Mouse (Mus musculus): ENCODE results near the gene BC034090.
"Not testable (repeated sequence)": the region's sequence is repeated elsewhere in the genome, so short reads cannot be mapped to it uniquely, and the experiment has no call there.

The BC034090 gene

GRCm38 (mm10) chr1:155276381-155277033 is 32.3 kb upstream of the BC034090 start:
- peaks cover 10% of the 10 kb centered on the region for H3K4me1 ChIP-seq (replicated peaks; ENCODE audit: low read depth, low read length)
- no peaks in the 10 kb centered on the region for H3K27me3 ChIP-seq (ENCODE audit: insufficient read depth, low read length)
- H3K36me3 ChIP-seq (ENCODE audit: insufficient read depth, low read length) = no peaks in the 10 kb centered on the region
- no peak overlapping the region for H3K4me3 ChIP-seq (replicated peaks; ENCODE audit: low read length)
- H3K9me3 ChIP-seq (ENCODE audit: low read length) = no peaks in the 10 kb centered on the region
- no peak for TF ChIP-seq NANOG (IDR thresholded peaks at IDR 0.05; ENCODE audit: borderline replicate concordance, low read length)
- TF ChIP-seq CTCF (conservative IDR thresholded peaks at IDR 0.05; ENCODE audit: low read length) = no peak
- no peak for TF ChIP-seq POU5F1 (IDR thresholded peaks at IDR 0.05; ENCODE audit: borderline replicate concordance, low read length)

- TF ChIP-seq CTCF (conservative IDR thresholded peaks at IDR 0.05; ENCODE audit: low read length) (no peak), POU5F1 (IDR thresholded peaks at IDR 0.05; ENCODE audit: borderline replicate concordance, low read length) (no peak), NANOG (IDR thresholded peaks at IDR 0.05; ENCODE audit: borderline replicate concordance, low read length) (no peak)
- peaks cover 6% of the 10 kb centered on the region for H3K4me1 ChIP-seq (replicated peaks; ENCODE audit: low read depth, low read length)
- no peaks in the 10 kb centered on the region for H3K9me3 ChIP-seq (ENCODE audit: low read length)
- H3K36me3 ChIP-seq (ENCODE audit: insufficient read depth, low read length) = no peaks in the 10 kb centered on the region
- no peaks in the 10 kb centered on the region for H3K27me3 ChIP-seq (ENCODE audit: insufficient read depth, low read length)
- H3K4me3 ChIP-seq (replicated peaks; ENCODE audit: low read length) = no peak overlapping the region
These were observed 31.5 kb upstream of the BC034090 start for GRCm38 (mm10) chr1:155275793-155276192.

GRCm38 (mm10) chr1:155274976-155275375 is 30.7 kb upstream of the BC034090 start:
- Histone ChIP-seq H3K9me3 (ENCODE audit: low read length) (peaks cover 4% of the 10 kb centered on the region; the same call in 1 of the 2 replicates), H3K27me3 (ENCODE audit: insufficient read depth, low read length) (no peaks in the 10 kb centered on the region), H3K36me3 (ENCODE audit: insufficient read depth, low read length) (no peaks in the 10 kb centered on the region), H3K4me1 (replicated peaks; ENCODE audit: low read depth, low read length) (peaks cover 6% of the 10 kb centered on the region), H3K4me3 (replicated peaks; ENCODE audit: low read length) (no peak overlapping the region)
- TF ChIP-seq CTCF (conservative IDR thresholded peaks at IDR 0.05; ENCODE audit: low read length) (no peak), NANOG (IDR thresholded peaks at IDR 0.05; ENCODE audit: borderline replicate concordance, low read length) (no peak), POU5F1 (IDR thresholded peaks at IDR 0.05; ENCODE audit: borderline replicate concordance, low read length) (no peak)

- no peaks in the 10 kb centered on the region for H3K36me3 ChIP-seq (ENCODE audit: insufficient read depth, low read length)
- no peak overlapping the region for H3K4me3 ChIP-seq (replicated peaks; ENCODE audit: low read length)
- H3K27me3 ChIP-seq (ENCODE audit: insufficient read depth, low read length) = no peaks in the 10 kb centered on the region
- no peak for TF ChIP-seq POU5F1 (IDR thresholded peaks at IDR 0.05; ENCODE audit: borderline replicate concordance, low read length)
- TF ChIP-seq NANOG (IDR thresholded peaks at IDR 0.05; ENCODE audit: borderline replicate concordance, low read length) = no peak
- TF ChIP-seq CTCF (conservative IDR thresholded peaks at IDR 0.05; ENCODE audit: low read length) = no peak
- H3K9me3 ChIP-seq (ENCODE audit: low read length) = peaks cover 19% of the 10 kb centered on the region
- H3K4me1 ChIP-seq (replicated peaks; ENCODE audit: low read depth, low read length) = peaks cover 6% of the 10 kb centered on the region
These were observed 28.7 kb upstream of the BC034090 start for GRCm38 (mm10) chr1:155272953-155273352.

- not testable (repeated sequence) for H3K9me3 ChIP-seq (ENCODE audit: low read length); H3K4me1 ChIP-seq (replicated peaks; ENCODE audit: low read depth, low read length); H3K4me3 ChIP-seq (replicated peaks; ENCODE audit: low read length); H3K36me3 ChIP-seq (ENCODE audit: insufficient read depth, low read length); H3K27me3 ChIP-seq (ENCODE audit: insufficient read depth, low read length)
These were observed 18.3 kb upstream of the BC034090 start for GRCm38 (mm10) chr1:155262496-155262895.

GRCm38 (mm10) chr1:155254309-155254708 is 10.1 kb upstream of the BC034090 start:
- H3K36me3 ChIP-seq (ENCODE audit: insufficient read depth, low read length) = no peaks in the 10 kb centered on the region
- no peaks in the 10 kb centered on the region for H3K9me3 ChIP-seq (ENCODE audit: low read length)
- TF ChIP-seq NANOG (IDR thresholded peaks at IDR 0.05; ENCODE audit: borderline replicate concordance, low read length) (no peak), POU5F1 (IDR thresholded peaks at IDR 0.05; ENCODE audit: borderline replicate concordance, low read length) (no peak), CTCF (conservative IDR thresholded peaks at IDR 0.05; ENCODE audit: low read length) (no peak)
- H3K27me3 ChIP-seq (ENCODE audit: insufficient read depth, low read length) = peaks cover 6% of the 10 kb centered on the region
- no peak overlapping the region for H3K4me3 ChIP-seq (replicated peaks; ENCODE audit: low read length)
- peaks cover 41% of the 10 kb centered on the region for H3K4me1 ChIP-seq (replicated peaks; ENCODE audit: low read depth, low read length)

- H3K36me3 ChIP-seq (ENCODE audit: insufficient read depth, low read length) = no peaks in the 10 kb centered on the region
- no peaks in the 10 kb centered on the region for H3K9me3 ChIP-seq (ENCODE audit: low read length)
- no peak for TF ChIP-seq NANOG (IDR thresholded peaks at IDR 0.05; ENCODE audit: borderline replicate concordance, low read length)
- TF ChIP-seq CTCF (conservative IDR thresholded peaks at IDR 0.05; ENCODE audit: low read length) = no peak
- no peak for TF ChIP-seq POU5F1 (IDR thresholded peaks at IDR 0.05; ENCODE audit: borderline replicate concordance, low read length)
- peaks cover 11% of the 10 kb centered on the region for H3K27me3 ChIP-seq (ENCODE audit: insufficient read depth, low read length)
- H3K4me1 ChIP-seq (replicated peaks; ENCODE audit: low read depth, low read length) = peaks cover 48% of the 10 kb centered on the region
- no peak overlapping the region for H3K4me3 ChIP-seq (replicated peaks; ENCODE audit: low read length)
These were observed 8.9 kb upstream of the BC034090 start for GRCm38 (mm10) chr1:155253126-155253525.

GRCm38 (mm10) chr1:155252631-155253121 is 8.4 kb upstream of the BC034090 start:
- TF ChIP-seq NANOG (IDR thresholded peaks at IDR 0.05; ENCODE audit: borderline replicate concordance, low read length) = no peak
- no peak for TF ChIP-seq CTCF (conservative IDR thresholded peaks at IDR 0.05; ENCODE audit: low read length)
- no peak for TF ChIP-seq POU5F1 (IDR thresholded peaks at IDR 0.05; ENCODE audit: borderline replicate concordance, low read length)
- peaks cover 11% of the 10 kb centered on the region for H3K27me3 ChIP-seq (ENCODE audit: insufficient read depth, low read length)
- no peak overlapping the region for H3K4me3 ChIP-seq (replicated peaks; ENCODE audit: low read length)
- H3K4me1 ChIP-seq (replicated peaks; ENCODE audit: low read depth, low read length) = peaks cover 52% of the 10 kb centered on the region
- no peaks in the 10 kb centered on the region for H3K9me3 ChIP-seq (ENCODE audit: low read length)
- no peaks in the 10 kb centered on the region for H3K36me3 ChIP-seq (ENCODE audit: insufficient read depth, low read length)

- Histone ChIP-seq H3K4me3 (replicated peaks; ENCODE audit: low read length) (no peak overlapping the region), H3K27me3 (ENCODE audit: insufficient read depth, low read length) (peaks cover 20% of the 10 kb centered on the region), H3K36me3 (ENCODE audit: insufficient read depth, low read length) (no peaks in the 10 kb centered on the region), H3K9me3 (ENCODE audit: low read length) (no peaks in the 10 kb centered on the region), H3K4me1 (replicated peaks; ENCODE audit: low read depth, low read length) (peaks cover 63% of the 10 kb centered on the region)
- no peak for TF ChIP-seq CTCF (conservative IDR thresholded peaks at IDR 0.05; ENCODE audit: low read length)
- TF ChIP-seq POU5F1 (IDR thresholded peaks at IDR 0.05; ENCODE audit: borderline replicate concordance, low read length) = no peak
- TF ChIP-seq NANOG (IDR thresholded peaks at IDR 0.05; ENCODE audit: borderline replicate concordance, low read length) = no peak
These were observed 7.4 kb upstream of the BC034090 start for GRCm38 (mm10) chr1:155251596-155251995.
